Mouse (Mus musculus): ENCODE measurements around the gene Lpp. TPM values are rescaled to one million over a fixed set of nuclear protein-coding genes. Genes with fewer than 3 reads are reported as not detected.

Gene Lpp
- total and polyA plus RNA-seq, 2 experiments from 2014 or later, result 8.4 to 13.1 TPM

- Histone ChIP-seq H3K36me3 (ENCODE audit: insufficient read depth, low read length) (no peaks in the 10 kb centered on the region), H3K4me1 (ENCODE audit: insufficient read depth, low read length) (no peaks in the 10 kb centered on the region), H3K9ac (replicated peaks; ENCODE audit: low read length) (no peak overlapping the region), H3K4me2 (ENCODE audit: low read depth, low read length) (no peak overlapping the region), H3K27ac (no peak overlapping the region), H3K27me3 (ENCODE audit: insufficient read depth, low read length) (no peaks in the 10 kb centered on the region), H3K9me3 (ENCODE audit: low read length) (no peaks in the 10 kb centered on the region), H3K4me3 (ENCODE audit: low read length) (no peak overlapping the region)
- ATAC-seq, result no peak
- TF ChIP-seq CTCF (IDR thresholded peaks at IDR 0.05; ENCODE audit: low read depth), result no peak
- no peak for DNase-seq (ENCODE audit: low spot score)
- 73% methylated on average over 3 of the region's 3 CpGs for WGBS
Measured at GRCm38 (mm10) chr16:24949265-24949664, 556.0 kb downstream of the Lpp start.

GRCm38 (mm10) chr16:24950112-24950743 is 556.9 kb downstream of the Lpp start:
- Histone ChIP-seq H3K27ac (no peak overlapping the region), H3K36me3 (ENCODE audit: insufficient read depth, low read length) (no peaks in the 10 kb centered on the region), H3K4me2 (ENCODE audit: low read depth, low read length) (no peak overlapping the region), H3K4me1 (ENCODE audit: insufficient read depth, low read length) (no peaks in the 10 kb centered on the region), H3K27me3 (ENCODE audit: insufficient read depth, low read length) (no peaks in the 10 kb centered on the region), H3K9me3 (ENCODE audit: low read length) (no peaks in the 10 kb centered on the region), H3K9ac (replicated peaks; ENCODE audit: low read length) (no peak overlapping the region), H3K4me3 (ENCODE audit: low read length) (no peak overlapping the region)
- WGBS, result 40% methylated on average over 6 of the region's 6 CpGs
- no peak for TF ChIP-seq CTCF (IDR thresholded peaks at IDR 0.05; ENCODE audit: low read depth)
- ATAC-seq (no peak), DNase-seq (ENCODE audit: low spot score) (no peak)

GRCm38 (mm10) chr16:24951909-24952308 is 558.6 kb downstream of the Lpp start:
- 71% methylated on average over 5 of the region's 5 CpGs for WGBS
- TF ChIP-seq CTCF (IDR thresholded peaks at IDR 0.05; ENCODE audit: low read depth), result no peak
- ATAC-seq (no peak), DNase-seq (ENCODE audit: low spot score) (no peak)
- Histone ChIP-seq H3K4me1 (ENCODE audit: insufficient read depth, low read length) (no peaks in the 10 kb centered on the region), H3K4me2 (ENCODE audit: low read depth, low read length) (no peak overlapping the region), H3K4me3 (ENCODE audit: low read length) (no peak overlapping the region), H3K9ac (replicated peaks; ENCODE audit: low read length) (no peak overlapping the region), H3K36me3 (ENCODE audit: insufficient read depth, low read length) (no peaks in the 10 kb centered on the region), H3K27me3 (ENCODE audit: insufficient read depth, low read length) (no peaks in the 10 kb centered on the region), H3K27ac (no peak overlapping the region), H3K9me3 (ENCODE audit: low read length) (no peaks in the 10 kb centered on the region)

- no peaks in the 10 kb centered on the region for H3K9me3 ChIP-seq (ENCODE audit: low read length)
- no peak overlapping the region for H3K4me3 ChIP-seq (ENCODE audit: low read length)
- H3K27ac ChIP-seq, result no peak overlapping the region
- H3K36me3 ChIP-seq (ENCODE audit: insufficient read depth, low read length), result no peaks in the 10 kb centered on the region
- no peaks in the 10 kb centered on the region for H3K27me3 ChIP-seq (ENCODE audit: insufficient read depth, low read length)
- H3K4me1 ChIP-seq (ENCODE audit: insufficient read depth, low read length), result no peaks in the 10 kb centered on the region
- no peak for TF ChIP-seq CTCF (IDR thresholded peaks at IDR 0.05; ENCODE audit: low read depth)
- DNase-seq (ENCODE audit: low spot score) (no peak), ATAC-seq (no peak)
- no peak overlapping the region for H3K9ac ChIP-seq (replicated peaks; ENCODE audit: low read length)
- WGBS, result 63% methylated on average over 7 of the region's 7 CpGs
- no peak overlapping the region for H3K4me2 ChIP-seq (ENCODE audit: low read depth, low read length)
Measured at GRCm38 (mm10) chr16:24955054-24955453, 561.7 kb downstream of the Lpp start.

- ATAC-seq (no peak), DNase-seq (ENCODE audit: low spot score) (no peak)
- Histone ChIP-seq H3K9me3 (ENCODE audit: low read length) (no peaks in the 10 kb centered on the region), H3K27ac (no peak overlapping the region), H3K4me3 (ENCODE audit: low read length) (no peak overlapping the region), H3K9ac (replicated peaks; ENCODE audit: low read length) (no peak overlapping the region), H3K27me3 (ENCODE audit: insufficient read depth, low read length) (no peaks in the 10 kb centered on the region), H3K4me1 (ENCODE audit: insufficient read depth, low read length) (no peaks in the 10 kb centered on the region), H3K36me3 (ENCODE audit: insufficient read depth, low read length) (no peaks in the 10 kb centered on the region), H3K4me2 (ENCODE audit: low read depth, low read length) (no peak overlapping the region)
- WGBS, result 97% methylated on average over 1 of the region's 1 CpGs
- TF ChIP-seq CTCF (IDR thresholded peaks at IDR 0.05; ENCODE audit: low read depth), result no peak
Measured at GRCm38 (mm10) chr16:24958661-24959060, 565.4 kb downstream of the Lpp start.

GRCm38 (mm10) chr16:24960901-24961806 is 567.8 kb downstream of the Lpp start:
- 78% methylated on average over 10 of the region's 10 CpGs for WGBS
- no peaks in the 10 kb centered on the region for H3K27me3 ChIP-seq (ENCODE audit: insufficient read depth, low read length)
- no peak overlapping the region for H3K9ac ChIP-seq (replicated peaks; ENCODE audit: low read length)
- H3K4me1 ChIP-seq (ENCODE audit: insufficient read depth, low read length), result no peaks in the 10 kb centered on the region
- no peaks in the 10 kb centered on the region for H3K9me3 ChIP-seq (ENCODE audit: low read length)
- H3K4me2 ChIP-seq (ENCODE audit: low read depth, low read length), result no peak overlapping the region
- no peaks in the 10 kb centered on the region for H3K36me3 ChIP-seq (ENCODE audit: insufficient read depth, low read length)
- no peak for DNase-seq (ENCODE audit: low spot score)
- no peak overlapping the region for H3K4me3 ChIP-seq (ENCODE audit: low read length)
- no peak overlapping the region for H3K27ac ChIP-seq
- TF ChIP-seq CTCF (IDR thresholded peaks at IDR 0.05; ENCODE audit: low read depth), result no peak
- no peak for ATAC-seq

- Histone ChIP-seq H3K4me2 (ENCODE audit: low read depth, low read length) (no peak overlapping the region), H3K4me1 (ENCODE audit: insufficient read depth, low read length) (no peaks in the 10 kb centered on the region), H3K9me3 (ENCODE audit: low read length) (no peaks in the 10 kb centered on the region), H3K27me3 (ENCODE audit: insufficient read depth, low read length) (no peaks in the 10 kb centered on the region), H3K27ac (no peak overlapping the region), H3K4me3 (ENCODE audit: low read length) (no peak overlapping the region), H3K9ac (replicated peaks; ENCODE audit: low read length) (no peak overlapping the region), H3K36me3 (ENCODE audit: insufficient read depth, low read length) (no peaks in the 10 kb centered on the region)
- DNase-seq (ENCODE audit: low spot score), result no peak
- WGBS, result 86% methylated on average over 1 of the region's 1 CpGs
- no peak for ATAC-seq
- no peak for TF ChIP-seq CTCF (IDR thresholded peaks at IDR 0.05; ENCODE audit: low read depth)
Measured at GRCm38 (mm10) chr16:24964311-24964710, 571.0 kb downstream of the Lpp start.

All from hindbrain, postnatal 0 days (tissue).